Mouse (Mus musculus) forebrain, embryonic 11.5 days (tissue): ENCODE measurements around the gene Nav1. TPM values are rescaled to one million over a fixed set of nuclear protein-coding genes. Genes with fewer than 3 reads are reported as not detected.

ENCODE experiments used
- ATAC-seq: fragments of 200-750 bp; cut with Nextera tagmentation; replicated peaks from 2 replicates; pipeline ENCODE4 v1.8.0; 2017; ENCODE audit warnings: moderate TSS enrichment; ENCODE audit not compliant: low FRiP score
- DNase-seq: peaks from one replicate; pipeline ENCODE4 v3.0.0-alpha.2; 2017; ENCODE audit warnings: low spot score
- H3K27ac ChIP-seq: fragments of 300-500 bp; sonication (generic); 2 replicates; pipeline ENCODE4 v1.5.1; 2014; ENCODE audit warnings: low read depth, low read length
- H3K27me3 ChIP-seq: fragments of 300-500 bp; sonication (generic); 2 replicates; pipeline ENCODE4 v1.6.1; 2014; ENCODE audit warnings: mild to moderate bottlenecking, low read length, mixed read lengths; ENCODE audit not compliant: control insufficient read depth, insufficient read depth
- H3K36me3 ChIP-seq: fragments of 300-500 bp; sonication (generic); 2 replicates; pipeline ENCODE4 v1.6.1; 2014; ENCODE audit warnings: mild to moderate bottlenecking, low read length, moderate library complexity, mixed read lengths; ENCODE audit not compliant: control insufficient read depth, insufficient read depth
- H3K4me1 ChIP-seq: fragments of 300-500 bp; sonication (generic); replicated peaks from 2 replicates; pipeline ENCODE4 v1.6.1; 2014; ENCODE audit warnings: low read length, mixed read lengths; ENCODE audit not compliant: control insufficient read depth, insufficient read depth
- H3K4me2 ChIP-seq: fragments of 300-500 bp; sonication (generic); 2 replicates; pipeline ENCODE4 v1.6.1; 2014; ENCODE audit warnings: low read depth, mild to moderate bottlenecking, low read length, moderate library complexity, mixed read lengths; ENCODE audit not compliant: severe bottlenecking
- H3K4me3 ChIP-seq: fragments of 300-500 bp; sonication (generic); 2 replicates; pipeline ENCODE4 v1.5.1; 2014; ENCODE audit warnings: low read depth, low read length
- H3K9ac ChIP-seq: fragments of 300-500 bp; sonication (generic); 2 replicates; pipeline ENCODE4 v1.6.1; 2014; ENCODE audit warnings: low read length
- H3K9me3 ChIP-seq: fragments of 300-500 bp; sonication (generic); 2 replicates; pipeline ENCODE4 v1.6.1; 2016; ENCODE audit warnings: low read length, mixed read lengths; ENCODE audit not compliant: control insufficient read depth
- WGBS: fragments of 180-500 bp; shearing (Covaris S2); extraction: QIAGEN DNeasy Blood & Tissue Kit; methylation state at CpG from one replicate; pipeline ENCODE4 v1.1.7; 2014; 5-methylcytosine and 5-hydroxymethylcytosine counted together
- polyA plus RNA-seq: library from polyadenylated mRNA; unstranded; fragments of >200 nt; fragmentation: Nextera tagmentation; extraction: Ambion mirVana; gene quantifications from 2 replicates; pipeline ENCODE4 v1.2.1, GENCODE M21; 2014

Gene Nav1
- polyA plus RNA-seq, 1 experiment from 2014 or later = 26.9 TPM

DNA sequence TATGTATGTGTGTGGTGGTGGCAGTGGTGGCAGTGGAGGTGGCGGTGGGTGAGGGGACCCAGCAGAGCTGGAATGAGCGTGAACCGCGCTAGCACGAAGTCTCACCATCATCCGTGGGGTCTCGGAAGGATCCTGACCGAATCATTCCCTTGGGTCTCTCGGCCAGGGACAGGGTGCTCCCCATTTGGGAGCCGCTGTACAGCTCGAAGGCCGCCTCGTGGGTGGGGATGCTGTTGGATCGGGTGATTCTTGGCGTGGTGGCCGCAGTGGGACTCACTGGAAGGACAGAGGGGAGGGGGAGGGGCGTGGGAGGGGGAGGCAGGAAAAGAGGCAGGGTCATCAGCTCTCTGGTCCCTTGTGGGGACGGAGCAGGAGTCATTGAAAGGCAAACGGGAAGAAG, 141.4 kb downstream of the Nav1 start:
- H3K4me3 ChIP-seq = no peak overlapping the region
- no peak overlapping the region for H3K9ac ChIP-seq
- H3K9me3 ChIP-seq = no peaks in the 10 kb centered on the region
- H3K4me1 ChIP-seq = no peaks in the 10 kb centered on the region
- H3K4me2 ChIP-seq = no peak overlapping the region
- H3K36me3 ChIP-seq = peaks cover 2% of the 10 kb centered on the region; the same call in 1 of the 2 replicates
- no peak for DNase-seq
- H3K27me3 ChIP-seq = no peaks in the 10 kb centered on the region
- H3K27ac ChIP-seq = no peak overlapping the region
- ATAC-seq = no peak
- 91% methylated on average over 17 of the region's 19 CpGs for WGBS

DNA sequence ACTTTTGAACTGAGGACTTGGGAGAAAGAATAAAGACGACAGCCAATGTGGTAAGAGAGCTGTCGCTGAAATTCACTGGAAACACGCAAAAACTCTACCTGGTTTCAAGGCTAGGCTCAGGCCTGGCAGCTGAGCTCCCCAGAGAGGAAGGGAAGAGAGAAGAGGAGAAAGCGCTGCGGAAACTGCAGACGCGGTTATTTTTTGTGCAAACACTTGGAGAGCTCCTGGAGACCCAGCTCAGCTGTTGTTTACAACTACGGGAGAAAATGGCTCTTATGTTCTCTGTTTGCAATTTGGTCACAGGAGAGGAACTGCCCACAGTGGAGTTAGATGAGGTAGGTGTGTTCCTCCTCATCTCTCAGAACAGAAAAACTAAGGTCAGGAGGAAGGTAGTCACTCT, 144.4 kb downstream of the Nav1 start:
- H3K27ac ChIP-seq = no peak overlapping the region
- H3K4me3 ChIP-seq = no peak overlapping the region
- H3K36me3 ChIP-seq = no peaks in the 10 kb centered on the region; the same call in 1 of the 2 replicates
- H3K27me3 ChIP-seq = no peaks in the 10 kb centered on the region
- no peaks in the 10 kb centered on the region for H3K9me3 ChIP-seq
- 83% methylated on average over 8 of the region's 8 CpGs for WGBS
- no peak overlapping the region for H3K9ac ChIP-seq
- ATAC-seq = no peak
- no peaks in the 10 kb centered on the region for H3K4me1 ChIP-seq
- DNase-seq = no peak
- no peak overlapping the region for H3K4me2 ChIP-seq

DNA sequence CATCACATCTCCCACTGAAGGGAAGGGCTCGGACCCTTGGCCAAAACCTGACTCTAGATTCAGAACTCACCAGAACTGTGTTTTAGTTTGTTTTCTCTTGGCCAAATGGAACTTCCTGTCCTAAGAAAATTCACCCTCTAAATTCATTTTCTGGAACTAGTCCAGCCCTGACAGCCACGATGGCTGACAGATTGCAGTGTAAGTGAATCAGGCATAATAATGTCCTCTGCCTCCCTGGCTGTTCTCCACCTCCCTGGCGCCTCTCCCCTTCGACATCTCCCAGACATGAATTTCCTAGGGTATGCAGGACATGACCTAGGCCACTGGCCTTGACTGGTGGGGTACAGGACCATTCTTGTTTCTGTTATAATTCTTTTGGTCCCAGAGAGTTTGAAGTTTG, 144.8 kb downstream of the Nav1 start:
- 84% methylated on average over 4 of the region's 4 CpGs for WGBS
- Histone ChIP-seq H3K4me2 (no peak overlapping the region), H3K27me3 (no peaks in the 10 kb centered on the region), H3K36me3 (no peaks in the 10 kb centered on the region; the same call in 1 of the 2 replicates), H3K9me3 (no peaks in the 10 kb centered on the region), H3K9ac (no peak overlapping the region), H3K4me3 (no peak overlapping the region), H3K27ac (no peak overlapping the region), H3K4me1 (no peaks in the 10 kb centered on the region)
- DNase-seq (no peak), ATAC-seq (no peak)

DNA sequence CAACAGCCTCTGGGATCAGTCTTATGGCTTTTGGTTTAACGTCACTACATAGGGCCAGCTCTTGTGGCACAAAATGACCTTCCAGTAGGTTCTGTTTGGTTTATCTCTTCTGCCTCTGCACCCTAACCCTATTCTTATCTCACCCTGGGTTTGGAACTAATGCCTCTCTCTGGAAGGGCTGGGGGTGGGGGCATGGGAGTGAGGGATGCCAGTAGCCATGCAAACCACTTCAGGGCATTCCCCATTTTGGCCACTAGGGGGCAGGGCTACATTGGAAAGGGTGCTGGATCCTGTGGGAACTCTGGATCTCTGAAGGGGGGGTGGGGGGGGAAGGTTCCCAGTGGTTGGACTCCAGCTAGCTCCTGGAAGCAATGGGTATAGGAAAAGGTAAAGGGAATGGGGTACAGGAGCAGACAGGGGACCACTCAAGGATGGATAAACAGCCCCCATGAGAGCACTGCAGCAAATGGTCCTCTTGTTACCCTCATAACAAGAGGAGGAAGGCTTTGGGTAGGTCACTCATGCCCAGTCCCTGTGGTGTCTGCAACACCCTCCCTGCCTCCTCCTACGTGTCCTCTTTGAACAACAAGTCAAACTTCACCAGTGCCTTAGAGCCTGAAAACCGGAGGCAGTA, 145.9 kb downstream of the Nav1 start:
- H3K4me2 ChIP-seq = no peak overlapping the region
- no peak overlapping the region for H3K27ac ChIP-seq
- no peaks in the 10 kb centered on the region for H3K4me1 ChIP-seq
- no peak overlapping the region for H3K4me3 ChIP-seq
- no peaks in the 10 kb centered on the region for H3K27me3 ChIP-seq
- ATAC-seq (no peak), DNase-seq (peak; percentile 84)
- H3K9ac ChIP-seq = no peak overlapping the region
- WGBS = 80% methylated on average over 3 of the region's 3 CpGs
- H3K9me3 ChIP-seq = no peaks in the 10 kb centered on the region
- H3K36me3 ChIP-seq = no peaks in the 10 kb centered on the region; the same call in 1 of the 2 replicates

DNA sequence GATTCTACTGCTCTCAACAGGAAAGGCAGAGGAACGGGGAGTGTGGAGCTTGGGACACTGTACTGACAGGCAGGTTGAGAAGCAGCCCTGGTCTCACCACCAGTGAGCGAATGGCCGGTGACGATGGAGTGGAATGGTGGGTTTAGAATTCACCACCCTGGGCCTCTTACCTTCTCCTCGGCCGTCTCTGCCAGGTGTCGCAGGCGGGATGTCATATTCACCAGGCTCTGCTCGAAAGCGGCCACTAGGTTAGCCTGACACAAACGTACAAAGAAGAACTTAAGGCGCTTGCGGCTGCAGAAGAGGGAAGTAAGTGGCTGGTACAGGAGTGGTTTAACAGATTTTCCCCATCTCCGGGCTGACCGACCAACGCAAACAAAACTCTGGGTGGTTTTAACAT, 146.6 kb downstream of the Nav1 start:
- ATAC-seq (no peak), DNase-seq (no peak)
- Histone ChIP-seq H3K27me3 (no peaks in the 10 kb centered on the region), H3K4me1 (no peaks in the 10 kb centered on the region), H3K4me3 (no peak overlapping the region), H3K27ac (no peak overlapping the region), H3K36me3 (no peaks in the 10 kb centered on the region; the same call in 1 of the 2 replicates), H3K9me3 (no peaks in the 10 kb centered on the region), H3K4me2 (no peak overlapping the region), H3K9ac (no peak overlapping the region)
- WGBS = 93% methylated on average over 16 of the region's 16 CpGs

DNA sequence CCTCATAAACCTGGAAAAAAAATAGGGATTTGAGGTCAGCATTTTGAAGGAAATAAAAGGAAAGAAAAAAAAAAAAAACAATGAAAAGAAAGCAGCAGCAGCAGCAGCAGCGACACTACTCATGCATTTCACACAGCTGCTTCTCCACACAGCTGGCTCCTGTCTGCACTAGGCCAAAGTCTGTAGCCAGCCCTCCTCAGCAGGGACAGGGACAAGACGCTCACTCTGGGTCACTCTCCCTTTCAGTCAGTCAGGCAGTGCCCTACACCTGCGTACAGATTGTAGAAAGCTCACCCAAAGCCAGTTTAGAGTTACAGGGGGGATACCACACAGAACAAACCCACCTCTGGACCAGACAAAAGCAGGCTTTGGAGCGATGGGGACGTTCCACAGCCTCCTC, 149.2 kb downstream of the Nav1 start:
- Histone ChIP-seq H3K27me3 (no peaks in the 10 kb centered on the region), H3K36me3 (no peaks in the 10 kb centered on the region; the same call in 1 of the 2 replicates), H3K4me3 (no peak overlapping the region), H3K4me1 (no peaks in the 10 kb centered on the region), H3K27ac (no peak overlapping the region), H3K9me3 (no peaks in the 10 kb centered on the region), H3K9ac (no peak overlapping the region), H3K4me2 (no peak overlapping the region)
- no peak for ATAC-seq
- 86% methylated on average over 5 of the region's 5 CpGs for WGBS
- no peak for DNase-seq

DNA sequence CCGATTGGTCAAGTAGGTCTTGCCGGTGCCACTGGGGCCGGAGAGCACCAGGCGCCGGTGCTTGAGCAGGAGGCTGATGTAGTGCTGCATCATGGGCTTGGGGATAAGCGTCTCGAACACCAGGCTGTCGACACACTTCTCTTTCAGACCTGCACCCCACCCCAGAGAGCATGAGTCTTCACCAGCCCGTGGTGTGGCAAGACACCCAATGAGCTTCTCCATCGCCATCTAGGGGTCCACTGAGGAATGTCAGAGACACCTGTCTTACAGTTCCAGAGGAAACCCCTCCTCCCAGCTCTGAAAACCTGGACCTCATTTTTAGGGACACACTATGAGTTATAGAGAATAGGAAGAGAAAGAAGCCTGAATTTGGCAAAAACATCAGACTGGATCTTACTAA, 154.8 kb downstream of the Nav1 start:
- H3K4me2 ChIP-seq = no peak overlapping the region
- no peak for ATAC-seq
- WGBS = 80% methylated on average over 10 of the region's 10 CpGs
- H3K27me3 ChIP-seq = no peaks in the 10 kb centered on the region
- no peak overlapping the region for H3K9ac ChIP-seq
- H3K27ac ChIP-seq = no peak overlapping the region
- no peaks in the 10 kb centered on the region for H3K9me3 ChIP-seq
- DNase-seq = no peak
- peaks cover 10% of the 10 kb centered on the region; the same call in 1 of the 2 replicates for H3K36me3 ChIP-seq
- H3K4me1 ChIP-seq = no peaks in the 10 kb centered on the region
- no peak overlapping the region for H3K4me3 ChIP-seq

DNA sequence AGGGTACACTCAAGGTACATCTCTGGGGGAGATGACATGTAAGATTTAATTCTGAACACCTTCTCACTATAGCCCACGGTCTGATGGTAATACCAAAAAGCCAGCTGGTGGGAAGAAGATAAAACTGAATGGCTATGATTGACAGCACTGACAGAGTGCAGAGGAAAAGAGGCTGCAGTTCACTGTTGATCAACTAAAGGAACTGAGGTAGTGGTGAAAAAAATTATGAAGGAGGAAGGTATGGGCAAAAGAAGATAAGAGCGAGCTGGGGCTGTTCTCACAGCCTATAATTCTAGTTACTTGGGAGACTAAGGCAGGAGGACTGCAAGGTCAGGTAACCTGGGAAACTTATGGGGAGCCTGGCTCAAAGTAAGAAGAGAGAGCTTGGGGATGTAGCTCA, 155.7 kb downstream of the Nav1 start:
- no peak overlapping the region for H3K27ac ChIP-seq
- no peak overlapping the region for H3K9ac ChIP-seq
- no peak for DNase-seq
- no peak for ATAC-seq
- 93% methylated on average over 2 of the region's 2 CpGs for WGBS
- H3K9me3 ChIP-seq = no peaks in the 10 kb centered on the region
- no peak overlapping the region for H3K4me3 ChIP-seq
- H3K4me2 ChIP-seq = no peak overlapping the region
- H3K27me3 ChIP-seq = no peaks in the 10 kb centered on the region
- peaks cover 10% of the 10 kb centered on the region; the same call in 1 of the 2 replicates for H3K36me3 ChIP-seq
- no peaks in the 10 kb centered on the region for H3K4me1 ChIP-seq

DNA sequence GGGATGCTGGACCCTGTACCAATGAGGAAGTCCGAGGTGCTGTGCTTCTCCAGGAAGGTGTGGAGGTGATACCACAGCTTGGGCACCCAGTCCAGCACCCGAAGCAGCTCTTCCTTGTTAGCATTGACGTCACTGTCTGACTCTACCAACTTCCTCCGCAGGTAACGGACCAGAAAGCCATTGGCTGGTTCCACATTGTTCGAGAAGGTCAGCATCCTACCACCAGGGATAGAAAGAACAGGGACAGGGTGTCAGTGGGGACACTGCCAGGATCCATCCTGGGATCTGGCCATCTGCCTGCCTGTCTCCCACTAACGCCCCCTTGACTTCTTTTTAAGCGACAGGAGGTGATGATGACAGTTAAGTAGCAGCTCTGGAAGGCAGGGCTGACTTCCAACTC, 157.2 kb downstream of the Nav1 start:
- H3K9me3 ChIP-seq = no peaks in the 10 kb centered on the region
- H3K27me3 ChIP-seq = no peaks in the 10 kb centered on the region
- no peak overlapping the region for H3K4me3 ChIP-seq
- 93% methylated on average over 8 of the region's 8 CpGs for WGBS
- peaks cover 10% of the 10 kb centered on the region; the same call in 1 of the 2 replicates for H3K36me3 ChIP-seq
- DNase-seq (no peak), ATAC-seq (no peak)
- H3K4me2 ChIP-seq = no peak overlapping the region
- no peak overlapping the region for H3K9ac ChIP-seq
- H3K4me1 ChIP-seq = no peaks in the 10 kb centered on the region
- no peak overlapping the region for H3K27ac ChIP-seq
